Mouse (Mus musculus) MEL (cell line): ENCODE results near the gene Pak7. TPM values are rescaled to one million over a fixed set of nuclear protein-coding genes. Genes with fewer than 3 reads are reported as not detected.

Source experiments
- DNase-seq: peaks from one replicate; pipeline ENCODE4 v3.0.0; 2011; ENCODE audit warnings: low read depth, low spot score
- H3K27ac ChIP-seq: 2 replicates; pipeline ENCODE4 v1.5.1; 2012; ENCODE audit warnings: low read depth, mild to moderate bottlenecking, control low read depth, low read length, moderate library complexity; ENCODE audit not compliant: control insufficient read depth
- H3K27me3 ChIP-seq, 2 experiments: fragments of 150-350 bp in 1 of 2; sonication (generic) in 1 of 2; 2 replicates each; pipeline ENCODE4 v1.6.1; 2012; ENCODE audit warnings: low read length in 2 of 2, mild to moderate bottlenecking in 2 of 2, improper control_type of control experiment in 1 of 2, moderate library complexity in 1 of 2; ENCODE audit not compliant: insufficient read depth in 2 of 2, control insufficient read depth in 1 of 2
- H3K36me3 ChIP-seq, 2 experiments: 2 replicates each; pipeline ENCODE4 v1.6.1; 2012 to 2014; ENCODE audit warnings: low read length in 2 of 2, improper control_type of control experiment in 1 of 2, inconsistent platforms in 1 of 2, mild to moderate bottlenecking in 1 of 2; ENCODE audit not compliant: insufficient read depth in 2 of 2, control insufficient read depth in 1 of 2
- H3K4me1 ChIP-seq, 2 experiments: fragments of 150-350 bp in 1 of 2; sonication (generic) in 1 of 2; 2 replicates each; pipeline ENCODE4 v1.6.1; 2012; ENCODE audit warnings: low read length in 2 of 2, improper control_type of control experiment in 1 of 2, mild to moderate bottlenecking in 1 of 2; ENCODE audit not compliant: insufficient read depth in 2 of 2, control insufficient read depth in 1 of 2
- H3K4me3 ChIP-seq, 2 experiments: fragments of 150-350 bp in 1 of 2; sonication (generic) in 1 of 2; 2 replicates each; pipeline ENCODE4 v1.5.1; 2012; ENCODE audit warnings: low read depth in 2 of 2, low read length in 2 of 2, mild to moderate bottlenecking in 2 of 2, moderate library complexity in 2 of 2, control low read depth in 1 of 2, improper control_type of control experiment in 1 of 2; ENCODE audit not compliant: control insufficient read depth in 1 of 2, insufficient read depth in 1 of 2
- H3K79me2 ChIP-seq: 2 replicates; pipeline ENCODE4 v1.6.1; 2012; ENCODE audit warnings: mild to moderate bottlenecking, low read length, moderate library complexity; ENCODE audit not compliant: control insufficient read depth, poor library complexity, insufficient read depth
- H3K9ac ChIP-seq: 2 replicates; pipeline ENCODE4 v1.6.1; 2012; ENCODE audit warnings: low read depth, mild to moderate bottlenecking, control low read depth, low read length, moderate library complexity; ENCODE audit not compliant: control insufficient read depth, poor library complexity, severe bottlenecking
- H3K9me3 ChIP-seq: fragments of 150-350 bp; sonication (generic); replicated peaks from 2 replicates; pipeline ENCODE4 v1.6.1; 2012; ENCODE audit warnings: mild to moderate bottlenecking, low read length, improper control_type of control experiment, moderate library complexity; ENCODE audit not compliant: insufficient read depth
- BHLHE40 ChIP-seq: IDR thresholded peaks from 2 replicates; pipeline ENCODE4 v1.6.1; 2012; ENCODE audit warnings: low read depth, mild to moderate bottlenecking, inconsistent platforms, low read length, improper control_type of control experiment, borderline replicate concordance
- CHD1 ChIP-seq: IDR thresholded peaks from 2 replicates; pipeline ENCODE4 v1.6.1; 2012; ENCODE audit warnings: low read depth, mild to moderate bottlenecking, inconsistent platforms, low read length, improper control_type of control experiment
- CHD2 ChIP-seq: IDR thresholded peaks from 2 replicates; pipeline ENCODE4 v1.6.1; 2011; ENCODE audit warnings: low read length, improper control_type of control experiment
- CTCF ChIP-seq, 3 experiments: IDR thresholded peaks in 2 of 3; conservative IDR thresholded peaks in 1 of 3; 2 replicates each; pipeline ENCODE4 v1.5.1; 2011 to 2012; ENCODE audit warnings: low read length in 3 of 3, low read depth in 2 of 3, mild to moderate bottlenecking in 2 of 3, improper control_type of control experiment in 1 of 3, inconsistent platforms in 1 of 3, mixed read lengths in 1 of 3, moderate library complexity in 1 of 3; ENCODE audit not compliant: control insufficient read depth in 1 of 3, insufficient read depth in 1 of 3, poor library complexity in 1 of 3, severe bottlenecking in 1 of 3
- GABPA ChIP-seq: IDR thresholded peaks from 2 replicates; pipeline ENCODE4 v1.6.1; 2012; ENCODE audit warnings: low read depth, mild to moderate bottlenecking, inconsistent platforms, low read length, improper control_type of control experiment, moderate library complexity
- GATA1 ChIP-seq: IDR thresholded peaks from 2 replicates; pipeline ENCODE4 v1.6.1; 2011; ENCODE audit warnings: low read depth, low read length, improper control_type of control experiment
- HCFC1 ChIP-seq: IDR thresholded peaks from 2 replicates; pipeline ENCODE4 v1.6.1; 2012; ENCODE audit warnings: low read depth, mild to moderate bottlenecking, inconsistent platforms, low read length, improper control_type of control experiment, moderate library complexity
- JUND ChIP-seq: IDR thresholded peaks from 2 replicates; pipeline ENCODE4 v1.6.1; 2011; ENCODE audit warnings: low read depth, mild to moderate bottlenecking, improper control_type of control experiment, low read length
- MAFK ChIP-seq: IDR thresholded peaks from 2 replicates; pipeline ENCODE4 v1.6.1; 2011; ENCODE audit warnings: low read depth, mild to moderate bottlenecking, low read length, improper control_type of control experiment, borderline replicate concordance
- MAX ChIP-seq: IDR thresholded peaks from 2 replicates; pipeline ENCODE4 v1.6.1; 2011; ENCODE audit warnings: low read length, improper control_type of control experiment
- MAZ ChIP-seq: IDR thresholded peaks from 2 replicates; pipeline ENCODE4 v1.6.1; 2012; ENCODE audit warnings: low read depth, mild to moderate bottlenecking, inconsistent platforms, low read length, improper control_type of control experiment
- MEF2A ChIP-seq: IDR thresholded peaks from 2 replicates; pipeline ENCODE4 v1.6.1; 2014; ENCODE audit warnings: low read depth, mild to moderate bottlenecking, inconsistent platforms, low read length, improper control_type of control experiment; ENCODE audit not compliant: poor library complexity, insufficient replicate concordance, severe bottlenecking; ENCODE audit errors: extremely low read depth
- MYB ChIP-seq: IDR thresholded peaks from 2 replicates; pipeline ENCODE4 v1.6.1; 2011; ENCODE audit warnings: mild to moderate bottlenecking, low read depth, low read length, improper control_type of control experiment
- NRF1 ChIP-seq: IDR thresholded peaks from 2 replicates; pipeline ENCODE4 v1.6.1; 2014; ENCODE audit warnings: low read depth, mild to moderate bottlenecking, inconsistent platforms, low read length, improper control_type of control experiment, moderate library complexity; ENCODE audit not compliant: poor library complexity, insufficient read depth, severe bottlenecking
- POLR2A ChIP-seq, 2 experiments: IDR thresholded peaks; 2 replicates each; pipeline ENCODE4 v1.6.1; 2011 to 2012; ENCODE audit warnings: low read length in 2 of 2, mild to moderate bottlenecking in 2 of 2, control low read depth in 1 of 2, improper control_type of control experiment in 1 of 2, low read depth in 1 of 2, moderate library complexity in 1 of 2; ENCODE audit not compliant: control insufficient read depth in 1 of 2, insufficient read depth in 1 of 2, poor library complexity in 1 of 2
- RCOR1 ChIP-seq: IDR thresholded peaks from 2 replicates; pipeline ENCODE4 v1.6.1; 2012; ENCODE audit warnings: low read depth, mild to moderate bottlenecking, inconsistent platforms, low read length, improper control_type of control experiment
- SIN3A ChIP-seq: IDR thresholded peaks from 2 replicates; pipeline ENCODE4 v1.6.1; 2012; ENCODE audit warnings: low read length, improper control_type of control experiment, inconsistent platforms
- TBP ChIP-seq: IDR thresholded peaks from 2 replicates; pipeline ENCODE4 v1.8.0; 2011; ENCODE audit warnings: low read depth, low read length, improper control_type of control experiment
- TCF12 ChIP-seq: IDR thresholded peaks from 2 replicates; pipeline ENCODE4 v1.6.1; 2014; ENCODE audit warnings: low read depth, mild to moderate bottlenecking, inconsistent platforms, low read length, improper control_type of control experiment, moderate library complexity
- UBTF ChIP-seq: IDR thresholded peaks from 2 replicates; pipeline ENCODE4 v1.6.1; 2012; ENCODE audit warnings: low read depth, mild to moderate bottlenecking, inconsistent platforms, low read length, improper control_type of control experiment, moderate library complexity, borderline replicate concordance; ENCODE audit not compliant: insufficient read depth
- USF1 ChIP-seq: IDR thresholded peaks from 2 replicates; pipeline ENCODE4 v1.6.1; 2014; ENCODE audit warnings: low read depth, mild to moderate bottlenecking, inconsistent platforms, low read length, improper control_type of control experiment, moderate library complexity
- USF2 ChIP-seq, 2 experiments: IDR thresholded peaks; 2 replicates each; pipeline ENCODE4 v1.6.1; 2011 to 2012; ENCODE audit warnings: improper control_type of control experiment in 2 of 2, low read length in 2 of 2, borderline replicate concordance in 1 of 2, inconsistent platforms in 1 of 2, low read depth in 1 of 2, mild to moderate bottlenecking in 1 of 2; ENCODE audit not compliant: insufficient read depth in 1 of 2
- ZC3H11A ChIP-seq: IDR thresholded peaks from 2 replicates; pipeline ENCODE4 v1.6.1; 2012; ENCODE audit warnings: low read depth, mild to moderate bottlenecking, inconsistent platforms, low read length, improper control_type of control experiment
- ZNF384 ChIP-seq: IDR thresholded peaks from 2 replicates; pipeline ENCODE4 v1.6.1; 2012; ENCODE audit warnings: low read depth, mild to moderate bottlenecking, inconsistent platforms, low read length, improper control_type of control experiment
- polyA plus RNA-seq, 2 experiments: library from polyadenylated mRNA; stranded (reverse) in 1 of 2; unstranded in 1 of 2; fragments of >175 nt in 1 of 2; fragments of >200 nt in 1 of 2; gene quantifications; 2 replicates each; pipeline versions ENCODE4 v1.2.1 to v1.2.4; 2012; ENCODE audit warnings: low replicate concordance in 2 of 2, low read depth in 1 of 2; ENCODE audit not compliant: insufficient read length in 2 of 2, insufficient read depth in 1 of 2, missing spikeins in 1 of 2
- total RNA-seq: library from RNA; depleted of rRNA; stranded (reverse); fragments of 300-350 nt; gene quantifications from 2 replicates; pipeline ENCODE4 v1.2.3, GENCODE M21; 2012

Gene Pak7
- total and polyA plus RNA-seq, 3 experiments = not detected

DNA sequence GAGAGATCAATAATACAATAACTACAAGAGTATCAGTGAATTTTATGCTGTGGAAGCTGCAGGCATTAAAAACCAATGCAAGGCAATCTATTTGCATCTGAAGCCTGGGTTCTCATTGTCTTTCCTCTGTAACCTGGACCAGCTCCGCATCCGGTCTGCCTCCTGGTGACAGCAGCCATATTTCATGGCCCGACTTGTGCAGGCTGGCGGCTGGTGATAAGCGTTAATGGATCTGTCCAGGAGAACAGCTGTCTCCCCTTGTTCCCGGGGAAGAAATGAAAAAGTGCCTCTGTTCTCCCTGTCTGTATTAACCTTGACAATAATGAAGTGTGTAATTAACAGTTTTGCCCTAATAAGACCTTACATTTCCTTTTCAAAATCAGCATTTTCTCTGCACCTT is 265.9 kb downstream of the Pak7 start:
- no peak overlapping the region for H3K4me3 ChIP-seq
- H3K27me3 ChIP-seq = no peaks in the 10 kb centered on the region
- H3K36me3 ChIP-seq = no peaks in the 10 kb centered on the region
- no peaks in the 10 kb centered on the region for H3K9me3 ChIP-seq
- no peaks in the 10 kb centered on the region for H3K4me1 ChIP-seq
- no peak for DNase-seq
- no peaks in the 10 kb centered on the region for H3K79me2 ChIP-seq
- H3K27ac ChIP-seq = no peak overlapping the region
- TF ChIP-seq ZNF384 = no peak
- no peak for TF ChIP-seq GATA1
- no peak for TF ChIP-seq CTCF (IDR thresholded peaks at IDR 0.05 in 2 of 3, conservative IDR thresholded peaks at IDR 0.05 in 1 of 3; ENCODE audit: control insufficient read depth in 1 of 3, insufficient read depth in 1 of 3, low read depth in 2 of 3, low read length in 3 of 3, poor library complexity in 1 of 3, severe bottlenecking in 1 of 3)
- no peak for TF ChIP-seq MAFK
- TF ChIP-seq SIN3A = no peak
- TF ChIP-seq HCFC1 = no peak
- TF ChIP-seq MYB = no peak
- TF ChIP-seq USF2 (IDR thresholded peaks at IDR 0.05; ENCODE audit: borderline replicate concordance in 1 of 2, insufficient read depth in 1 of 2, low read depth in 1 of 2, low read length in 2 of 2) = no peak
- no peak for TF ChIP-seq CHD1
- no peak for TF ChIP-seq TCF12
- TF ChIP-seq USF1 = no peak
- TF ChIP-seq, all 39 proteins: peak for 0
- H3K9ac ChIP-seq = no peak overlapping the region

- Histone ChIP-seq H3K9me3 (no peaks in the 10 kb centered on the region), H3K36me3 (no peaks in the 10 kb centered on the region), H3K79me2 (no peaks in the 10 kb centered on the region), H3K9ac (no peak overlapping the region), H3K27me3 (no peaks in the 10 kb centered on the region), H3K4me1 (no peaks in the 10 kb centered on the region), H3K4me3 (no peak overlapping the region), H3K27ac (no peak overlapping the region)
- TF ChIP-seq MAZ (no peak), ZC3H11A (no peak), MAX (no peak), NRF1 (no peak), POLR2A (IDR thresholded peaks at IDR 0.05; ENCODE audit: control insufficient read depth in 1 of 2, insufficient read depth in 1 of 2, low read depth in 1 of 2, low read length in 2 of 2, poor library complexity in 1 of 2) (no peak), HCFC1 (no peak), MEF2A (no peak), TBP (no peak), RCOR1 (no peak), JUND (no peak), SIN3A (no peak), UBTF (no peak), TCF12 (no peak), BHLHE40 (no peak), CHD2 (no peak), GATA1 (no peak), GABPA (no peak)
- DNase-seq = no peak
These were observed 269.8 kb downstream of the Pak7 start for GRCm38 (mm10) chr2:136118006-136118405.
